Mouse (Mus musculus) hindbrain, embryonic 15.5 days (tissue): ENCODE measurements around the gene Wdr95. TPM values are rescaled to one million over a fixed set of nuclear protein-coding genes. Genes with fewer than 3 reads are reported as not detected.

Experiments
- ATAC-seq: fragments of 200-750 bp; cut with Nextera tagmentation; 2 replicates; pipeline ENCODE4 v1.8.0; 2017; ENCODE audit warnings: low read depth, moderate number of reproducible peaks, moderate TSS enrichment; ENCODE audit not compliant: low FRiP score
- H3K27ac ChIP-seq: fragments of 300-500 bp; sonication (generic); replicated peaks from 2 replicates; pipeline ENCODE4 v1.5.1; 2015; ENCODE audit warnings: mild to moderate bottlenecking, inconsistent platforms
- H3K27me3 ChIP-seq: fragments of 300-500 bp; sonication (generic); 2 replicates; pipeline ENCODE4 v1.6.1; 2015; ENCODE audit warnings: control low read depth, inconsistent platforms
- H3K36me3 ChIP-seq: fragments of 300-500 bp; sonication (generic); 2 replicates; pipeline ENCODE4 v1.6.1; 2015; ENCODE audit warnings: control low read depth, inconsistent platforms
- H3K4me1 ChIP-seq: fragments of 300-500 bp; sonication (generic); replicated peaks from 2 replicates; pipeline ENCODE4 v1.6.1; 2015; ENCODE audit warnings: control low read depth, inconsistent platforms
- H3K4me2 ChIP-seq: fragments of 300-500 bp; sonication (generic); 2 replicates; pipeline ENCODE4 v1.6.1; 2015; ENCODE audit warnings: moderate library complexity, mild to moderate bottlenecking, inconsistent platforms
- H3K4me3 ChIP-seq: fragments of 300-500 bp; sonication (generic); 2 replicates; pipeline ENCODE4 v1.5.1; 2015; ENCODE audit warnings: mild to moderate bottlenecking, inconsistent platforms
- H3K9ac ChIP-seq: fragments of 300-500 bp; sonication (generic); 2 replicates; pipeline ENCODE4 v1.6.1; 2015; ENCODE audit warnings: inconsistent platforms
- H3K9me3 ChIP-seq: fragments of 300-500 bp; sonication (generic); 2 replicates; pipeline ENCODE4 v1.6.1; 2016; ENCODE audit warnings: control low read depth, inconsistent platforms
- WGBS: fragments of 180-500 bp; shearing (Covaris S2); methylation state at CpG from one replicate; pipeline ENCODE4 v1.1.7; 2015; 5-methylcytosine and 5-hydroxymethylcytosine counted together
- polyA plus RNA-seq: library from polyadenylated mRNA; unstranded; fragments of >200 nt; fragmentation: Nextera tagmentation; extraction: Ambion mirVana; gene quantifications from 2 replicates; pipeline ENCODE4 v1.2.1, GENCODE M21; 2015

Gene Wdr95
- polyA plus RNA-seq, 1 experiment from 2014 or later: 0.13 TPM

DNA sequence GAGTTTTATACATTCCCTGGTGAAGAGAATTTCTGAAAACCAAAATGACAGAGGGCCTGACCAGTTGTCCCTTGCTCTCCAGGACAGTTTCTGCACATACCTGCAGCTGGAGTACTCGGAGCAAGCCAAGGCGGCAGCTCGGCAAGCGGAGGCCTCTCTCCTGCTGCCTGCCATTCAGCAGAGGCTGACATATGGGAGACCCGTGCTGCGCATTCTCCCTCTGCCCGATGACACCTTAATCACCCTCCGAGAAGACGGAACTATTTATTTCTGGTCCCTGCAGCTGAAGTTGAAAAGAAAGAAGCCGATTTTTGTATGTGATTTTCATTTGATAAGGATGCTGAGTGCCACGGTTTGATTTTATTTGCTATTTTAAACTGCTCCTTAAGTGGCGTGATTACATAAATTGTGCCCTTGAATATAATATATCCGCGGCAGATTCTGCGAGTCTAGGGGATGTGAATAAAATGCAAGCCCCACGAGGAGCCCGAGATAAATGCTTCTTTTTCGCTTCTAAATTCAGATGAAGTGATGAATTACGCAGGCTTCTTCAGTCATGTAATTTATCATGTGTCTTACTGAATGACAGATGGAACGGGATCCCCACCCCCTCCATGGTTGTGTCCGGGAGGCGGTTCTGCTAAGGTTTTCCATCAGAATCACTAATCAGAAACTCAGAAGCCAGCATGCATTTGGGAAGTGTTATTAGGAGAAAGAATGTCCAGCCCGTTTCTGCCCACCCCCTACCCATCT, 24.9 kb upstream of the Wdr95 start:
- Histone ChIP-seq H3K27me3 (no peaks in the 10 kb centered on the region), H3K4me2 (peak overlapping the region; percentile 28), H3K36me3 (no peaks in the 10 kb centered on the region), H3K4me1 (peaks cover 12% of the 10 kb centered on the region), H3K4me3 (no peak overlapping the region), H3K9me3 (no peaks in the 10 kb centered on the region), H3K9ac (no peak overlapping the region), H3K27ac (peak overlapping the region; percentile 64)
- WGBS: 45% methylated on average over 23 of the region's 23 CpGs
- no peak for ATAC-seq

DNA sequence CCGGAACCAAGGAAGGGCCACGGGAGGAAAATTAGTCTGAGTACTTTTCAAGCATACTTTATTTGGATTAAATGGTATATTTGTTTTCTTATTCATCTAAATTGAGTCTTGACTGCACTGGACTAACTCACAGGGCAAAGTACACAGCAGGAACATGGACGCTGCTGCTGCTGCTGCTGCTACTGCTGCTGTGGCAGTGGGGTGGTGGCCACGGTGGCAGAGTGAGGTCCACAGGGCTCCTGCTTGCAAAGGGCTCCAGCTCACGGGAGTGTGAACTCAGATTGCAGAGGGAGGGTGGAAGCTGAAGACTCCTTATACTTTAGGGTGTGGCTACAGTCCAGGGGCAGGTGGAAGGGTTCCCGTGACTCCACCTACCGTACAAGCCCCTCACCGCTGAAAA, 23.5 kb upstream of the Wdr95 start:
- WGBS: 79% methylated on average over 8 of the region's 8 CpGs
- Histone ChIP-seq H3K4me3 (no peak overlapping the region), H3K4me1 (peaks cover 12% of the 10 kb centered on the region), H3K9me3 (no peaks in the 10 kb centered on the region), H3K36me3 (no peaks in the 10 kb centered on the region), H3K4me2 (no peak overlapping the region), H3K27ac (no peak overlapping the region), H3K9ac (no peak overlapping the region), H3K27me3 (no peaks in the 10 kb centered on the region)
- no peak for ATAC-seq

DNA sequence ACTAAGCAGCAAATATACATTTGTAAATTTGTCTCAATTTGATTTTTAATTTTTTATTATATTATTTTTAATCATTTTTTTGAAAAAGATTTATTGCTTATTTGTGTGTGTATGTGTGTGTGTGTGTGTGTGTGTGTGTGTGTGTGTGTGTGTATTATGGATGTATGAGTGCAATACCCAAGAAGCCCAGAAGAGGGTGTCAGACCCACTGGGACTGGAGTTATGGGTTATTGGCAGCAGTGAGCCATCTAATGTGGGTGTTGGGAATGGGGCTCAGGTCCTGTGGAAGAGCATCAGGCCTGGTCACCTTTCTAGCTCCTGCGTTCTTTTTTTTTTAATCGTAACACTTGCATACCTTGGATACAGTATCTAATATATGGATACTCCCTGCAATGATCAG, 22.4 kb upstream of the Wdr95 start:
- no peak for ATAC-seq
- no peaks in the 10 kb centered on the region for H3K36me3 ChIP-seq
- 94% methylated on average over 2 of the region's 2 CpGs for WGBS
- H3K4me1 ChIP-seq: peaks cover 17% of the 10 kb centered on the region
- no peak overlapping the region for H3K27ac ChIP-seq
- no peak overlapping the region for H3K4me3 ChIP-seq
- no peaks in the 10 kb centered on the region for H3K27me3 ChIP-seq
- no peak overlapping the region for H3K9ac ChIP-seq
- no peaks in the 10 kb centered on the region for H3K9me3 ChIP-seq
- no peak overlapping the region for H3K4me2 ChIP-seq

DNA sequence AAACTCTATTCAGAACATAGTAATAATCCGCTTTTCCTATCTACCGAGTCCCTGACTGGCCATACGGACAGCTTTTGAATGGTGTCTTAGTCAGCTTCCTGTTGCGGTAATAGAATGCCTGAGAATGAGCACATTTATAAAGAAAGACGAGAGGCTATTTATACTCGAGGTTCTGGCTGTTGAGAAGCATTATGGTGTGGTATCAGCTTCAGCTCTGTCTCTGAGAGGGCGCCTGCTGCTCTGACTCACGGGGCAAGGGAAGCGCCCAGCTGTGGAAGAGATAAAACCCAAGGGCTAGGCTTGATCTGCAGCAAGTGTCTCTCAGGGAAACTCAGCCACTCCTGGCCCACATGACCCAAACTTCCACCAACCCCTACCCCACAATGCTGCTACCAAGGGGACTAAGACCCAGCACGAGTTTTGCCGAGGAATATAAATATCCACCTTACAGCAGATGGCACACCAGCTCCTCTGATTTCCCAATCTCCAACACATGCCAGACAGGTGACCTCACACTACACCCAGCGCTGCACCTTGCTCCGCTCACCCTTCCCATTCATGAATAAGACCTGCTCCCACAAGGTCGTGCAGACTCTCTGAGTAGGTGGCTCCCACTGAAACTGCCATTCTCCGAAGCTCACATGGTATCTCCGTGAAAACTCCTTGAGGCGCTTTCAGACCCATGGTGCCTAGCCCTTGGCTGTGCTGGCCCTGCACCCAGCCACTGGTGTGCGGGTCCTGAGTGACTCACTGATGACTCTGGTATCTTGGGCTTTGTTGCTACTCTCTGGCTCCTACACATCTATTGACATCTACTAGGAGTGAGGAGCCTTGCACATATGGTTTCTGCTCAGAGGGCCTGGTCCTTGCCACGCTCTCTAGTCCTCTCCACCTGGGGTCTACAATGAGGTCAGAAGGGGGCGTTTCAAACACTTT, 20.1 kb upstream of the Wdr95 start:
- no peak for ATAC-seq
- H3K4me3 ChIP-seq: no peak overlapping the region
- peaks cover 13% of the 10 kb centered on the region for H3K4me1 ChIP-seq
- 83% methylated on average over 20 of the region's 20 CpGs for WGBS
- no peaks in the 10 kb centered on the region for H3K27me3 ChIP-seq
- H3K36me3 ChIP-seq: no peaks in the 10 kb centered on the region
- H3K9me3 ChIP-seq: no peaks in the 10 kb centered on the region
- no peak overlapping the region for H3K4me2 ChIP-seq
- no peak overlapping the region for H3K27ac ChIP-seq
- H3K9ac ChIP-seq: no peak overlapping the region

DNA sequence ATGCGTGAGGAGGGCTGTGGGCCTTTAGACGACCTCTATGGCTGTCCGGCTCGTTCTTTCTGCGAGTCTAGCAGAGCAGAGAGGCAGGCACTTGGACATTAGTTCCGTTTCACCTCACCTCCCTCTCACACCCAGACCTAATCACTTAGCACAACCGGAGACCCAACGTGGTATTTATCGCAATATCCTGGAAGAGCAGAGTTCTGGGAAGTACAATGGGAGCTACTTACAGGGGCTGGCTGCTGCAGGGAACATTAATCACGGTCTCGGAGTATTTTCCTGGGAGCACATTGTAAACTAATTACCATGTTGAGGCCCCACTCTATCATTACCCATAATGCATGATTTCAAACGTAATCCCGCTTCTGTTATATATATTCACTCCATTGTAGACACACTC, 18.2 kb upstream of the Wdr95 start:
- no peak overlapping the region for H3K27ac ChIP-seq
- no peaks in the 10 kb centered on the region for H3K9me3 ChIP-seq
- no peaks in the 10 kb centered on the region for H3K27me3 ChIP-seq
- 34% methylated on average over 13 of the region's 13 CpGs for WGBS
- no peak for ATAC-seq
- no peaks in the 10 kb centered on the region for H3K36me3 ChIP-seq
- no peak overlapping the region for H3K4me3 ChIP-seq
- peaks cover 27% of the 10 kb centered on the region for H3K4me1 ChIP-seq
- H3K4me2 ChIP-seq: no peak overlapping the region
- no peak overlapping the region for H3K9ac ChIP-seq

DNA sequence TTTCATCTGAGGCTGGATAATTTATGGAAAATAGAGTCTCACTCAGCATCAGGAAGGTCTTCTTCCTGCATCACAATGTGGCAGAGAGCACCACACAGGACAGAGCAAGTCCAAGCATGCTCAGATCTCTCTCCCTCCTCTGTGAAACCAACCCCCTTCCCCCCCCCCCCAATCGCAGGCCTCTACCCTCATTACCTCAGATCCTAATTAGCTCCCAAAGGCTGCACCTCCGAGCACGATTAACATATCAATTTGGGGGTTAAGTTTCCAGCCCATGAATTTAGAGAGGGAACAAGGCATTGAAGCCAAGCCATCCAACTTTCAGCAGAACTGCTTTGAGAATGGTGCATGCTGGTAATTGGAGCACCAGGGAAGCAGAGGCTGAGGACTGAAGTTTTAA, 15.8 kb upstream of the Wdr95 start:
- WGBS: 26% methylated on average over 3 of the region's 3 CpGs
- Histone ChIP-seq H3K36me3 (no peaks in the 10 kb centered on the region), H3K4me2 (no peak overlapping the region), H3K27me3 (no peaks in the 10 kb centered on the region), H3K27ac (no peak overlapping the region), H3K4me3 (no peak overlapping the region), H3K4me1 (peaks cover 27% of the 10 kb centered on the region), H3K9me3 (no peaks in the 10 kb centered on the region), H3K9ac (no peak overlapping the region)
- no peak for ATAC-seq

DNA sequence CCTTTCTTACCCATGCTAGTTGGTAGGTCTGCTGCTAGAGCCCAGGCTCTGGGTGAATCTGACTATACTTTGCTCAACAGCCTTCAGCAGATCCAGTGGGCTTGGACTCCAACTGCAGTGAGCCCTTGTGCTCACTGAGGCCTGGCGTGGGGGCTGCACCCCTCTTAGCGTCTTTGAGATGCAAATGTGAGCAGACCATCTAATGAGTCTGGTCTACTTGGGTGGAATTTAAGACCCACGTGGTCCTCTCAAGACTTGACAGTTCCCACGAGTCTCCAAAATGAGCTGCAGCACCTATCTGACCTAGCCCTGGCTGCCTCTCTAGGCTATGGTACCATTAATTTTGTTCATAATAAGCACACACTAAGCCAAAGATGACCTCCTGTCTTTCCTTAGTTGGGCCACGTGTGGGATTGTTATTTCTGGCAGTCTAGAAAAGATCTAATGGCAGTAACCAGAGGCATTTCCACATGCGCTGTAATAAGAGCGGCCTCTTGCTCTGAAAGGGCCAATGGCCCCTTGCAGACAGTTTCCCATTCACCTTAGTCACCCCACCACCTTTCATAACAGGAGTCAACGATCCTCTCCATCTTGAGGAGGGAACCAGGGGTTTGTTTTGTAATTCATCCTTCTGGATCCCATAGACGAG, 14.9 kb upstream of the Wdr95 start:
- Histone ChIP-seq H3K4me1 (peaks cover 27% of the 10 kb centered on the region), H3K4me2 (peak overlapping the region; percentile 30; the same call in 1 of the 2 replicates), H3K4me3 (no peak overlapping the region), H3K27me3 (no peaks in the 10 kb centered on the region), H3K9ac (no peak overlapping the region), H3K9me3 (no peaks in the 10 kb centered on the region), H3K27ac (peak overlapping the region; percentile 67), H3K36me3 (no peaks in the 10 kb centered on the region)
- ATAC-seq: no peak
- 28% methylated on average over 9 of the region's 9 CpGs for WGBS

DNA sequence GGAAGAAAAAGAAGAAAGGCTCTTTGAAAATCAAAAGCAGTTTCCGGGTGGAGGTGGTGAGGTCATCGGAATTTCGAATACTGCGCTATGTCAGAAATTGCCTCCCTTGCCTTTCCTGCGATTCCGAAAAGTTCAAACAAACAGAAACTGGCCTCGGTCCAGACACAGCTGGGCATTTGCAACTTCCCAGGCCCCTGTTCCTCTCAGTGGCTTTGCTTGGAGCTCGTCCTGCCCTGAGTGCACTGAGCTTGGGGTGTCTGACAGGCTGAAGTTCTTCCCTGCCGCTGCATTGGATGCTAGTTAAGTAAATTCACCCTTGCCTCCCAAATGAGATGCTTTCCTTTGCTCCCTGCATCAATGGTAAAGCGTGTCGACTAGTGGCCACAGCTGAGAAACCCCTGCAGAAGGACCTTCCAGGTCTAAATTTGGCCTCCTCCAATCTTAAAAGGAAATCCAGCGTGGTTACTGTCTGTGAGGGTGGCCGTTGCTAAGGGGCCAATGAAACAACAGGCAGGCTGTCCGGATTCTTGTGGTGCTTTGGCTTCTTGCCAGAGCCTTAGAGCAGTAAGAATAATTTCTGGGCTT, 14.3 kb upstream of the Wdr95 start:
- no peak overlapping the region for H3K4me3 ChIP-seq
- peaks cover 27% of the 10 kb centered on the region for H3K4me1 ChIP-seq
- H3K36me3 ChIP-seq: no peaks in the 10 kb centered on the region
- H3K27me3 ChIP-seq: no peaks in the 10 kb centered on the region
- H3K9me3 ChIP-seq: no peaks in the 10 kb centered on the region
- H3K27ac ChIP-seq: peak overlapping the region; percentile 67
- no peak overlapping the region for H3K9ac ChIP-seq
- peak; percentile 65 for ATAC-seq
- WGBS: 10% methylated on average over 14 of the region's 14 CpGs
- peak overlapping the region; percentile 30; the same call in 1 of the 2 replicates for H3K4me2 ChIP-seq

DNA sequence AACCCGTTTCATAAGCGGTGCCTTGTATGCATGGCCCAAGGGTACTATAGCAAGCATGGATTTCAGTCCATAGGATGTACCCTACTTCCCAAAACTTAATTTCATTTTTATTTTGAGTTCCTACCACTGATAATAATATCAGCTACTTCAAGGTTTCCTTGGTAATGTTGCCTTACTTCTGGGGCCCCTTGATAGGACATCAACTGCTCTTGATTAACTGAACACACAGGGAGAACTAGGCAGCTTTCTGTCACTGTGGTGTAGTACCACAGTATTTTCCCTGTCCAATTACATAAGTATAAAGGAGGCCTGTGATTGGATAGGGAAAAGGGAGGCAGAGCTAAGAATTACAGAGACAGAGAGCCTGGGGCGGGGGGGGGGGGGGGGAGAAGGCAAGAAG, 13.6 kb upstream of the Wdr95 start:
- H3K27me3 ChIP-seq: no peaks in the 10 kb centered on the region
- peak overlapping the region; percentile 67 for H3K27ac ChIP-seq
- WGBS: 49% methylated on average over 3 of the region's 3 CpGs
- H3K4me2 ChIP-seq: no peak overlapping the region
- H3K9me3 ChIP-seq: no peaks in the 10 kb centered on the region
- H3K4me1 ChIP-seq: peaks cover 27% of the 10 kb centered on the region
- H3K36me3 ChIP-seq: no peaks in the 10 kb centered on the region
- H3K9ac ChIP-seq: no peak overlapping the region
- no peak overlapping the region for H3K4me3 ChIP-seq
- ATAC-seq: no peak

DNA sequence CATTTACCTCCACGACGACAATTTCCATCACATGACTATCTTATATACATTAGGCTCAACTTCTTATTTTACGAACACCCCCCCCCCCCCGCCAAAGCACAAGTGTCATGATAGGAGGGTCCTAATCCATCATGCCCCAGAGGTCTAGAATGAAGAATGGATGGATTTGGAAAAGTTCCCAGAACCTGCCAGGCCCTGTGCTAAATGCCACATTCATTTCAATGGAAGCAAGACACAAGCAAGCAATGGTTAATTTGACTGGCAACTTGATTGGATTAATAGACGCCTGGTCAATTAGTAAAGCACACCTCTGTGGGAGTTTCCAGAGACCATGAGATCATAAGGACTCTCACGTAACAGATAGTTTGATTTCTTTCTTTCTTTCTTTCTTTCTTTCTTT, 11.4 kb upstream of the Wdr95 start:
- no peak overlapping the region for H3K4me3 ChIP-seq
- no peak overlapping the region for H3K9ac ChIP-seq
- no peak overlapping the region for H3K27ac ChIP-seq
- no peaks in the 10 kb centered on the region for H3K9me3 ChIP-seq
- peaks cover 22% of the 10 kb centered on the region for H3K4me1 ChIP-seq
- WGBS: 52% methylated on average over 6 of the region's 6 CpGs
- H3K27me3 ChIP-seq: no peaks in the 10 kb centered on the region
- H3K36me3 ChIP-seq: no peaks in the 10 kb centered on the region
- no peak for ATAC-seq
- no peak overlapping the region for H3K4me2 ChIP-seq

DNA sequence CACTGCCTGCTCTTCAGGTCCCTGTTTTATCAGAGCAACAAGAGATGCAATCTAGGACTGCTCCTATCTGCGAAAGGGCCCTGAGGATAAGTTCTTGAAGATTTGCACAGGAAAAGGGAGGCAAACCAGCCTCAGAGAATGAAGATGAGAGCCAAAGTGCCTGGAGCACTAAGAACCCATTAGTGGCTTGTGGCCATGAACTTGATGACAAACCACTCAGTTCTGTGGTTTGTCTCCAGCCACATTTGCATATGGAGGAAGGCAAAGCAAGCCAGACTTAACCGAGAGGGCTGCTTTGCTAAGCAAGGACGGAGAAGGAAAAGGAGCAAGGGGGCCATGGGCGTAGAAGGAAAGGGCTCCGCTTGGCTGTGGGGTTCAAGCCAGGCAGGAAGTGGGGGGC, 7.7 kb upstream of the Wdr95 start:
- H3K27ac ChIP-seq: no peak overlapping the region
- no peak for ATAC-seq
- no peak overlapping the region for H3K4me3 ChIP-seq
- 81% methylated on average over 5 of the region's 5 CpGs for WGBS
- H3K4me2 ChIP-seq: no peak overlapping the region
- H3K27me3 ChIP-seq: no peaks in the 10 kb centered on the region
- H3K4me1 ChIP-seq: peaks cover 23% of the 10 kb centered on the region
- H3K36me3 ChIP-seq: no peaks in the 10 kb centered on the region
- H3K9ac ChIP-seq: no peak overlapping the region
- H3K9me3 ChIP-seq: no peaks in the 10 kb centered on the region

DNA sequence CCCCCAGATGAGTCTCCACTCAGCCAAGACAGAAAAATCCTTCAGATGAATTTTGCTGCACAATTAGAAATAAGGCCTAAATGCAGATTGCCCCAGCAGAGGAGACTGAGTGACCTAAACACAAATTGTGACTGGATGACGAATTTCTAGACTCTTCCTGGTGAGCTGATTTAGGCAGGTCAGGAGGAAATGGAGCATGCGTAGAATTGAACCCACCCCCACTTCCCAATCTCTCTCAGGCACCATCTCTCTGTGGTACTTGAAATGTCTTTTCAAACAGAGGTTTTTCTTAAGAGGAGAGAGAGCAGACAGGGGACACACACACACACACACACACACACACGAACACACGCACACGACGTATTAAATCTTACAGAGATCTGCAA, 4.6 kb upstream of the Wdr95 start:
- Histone ChIP-seq H3K9ac (peak overlapping the region; percentile 24; the same call in 1 of the 2 replicates), H3K27ac (peak overlapping the region; percentile 89), H3K4me3 (no peak overlapping the region), H3K4me2 (peak overlapping the region; percentile 41), H3K4me1 (peaks cover 48% of the 10 kb centered on the region), H3K9me3 (no peaks in the 10 kb centered on the region), H3K36me3 (no peaks in the 10 kb centered on the region), H3K27me3 (no peaks in the 10 kb centered on the region)
- ATAC-seq: no peak
- 39% methylated on average over 6 of the region's 6 CpGs for WGBS
